Mouse (Mus musculus) lung, embryonic 16.5 days (tissue): Measurements from ENCODE around the gene Ttc25. TPM values are rescaled to one million over a fixed set of nuclear protein-coding genes. Genes with fewer than 3 reads are reported as not detected.
"Not testable (repeated sequence)": the region's sequence is repeated elsewhere in the genome, so short reads cannot be mapped to it uniquely, and the experiment has no call there.

Source experiments
- ATAC-seq: fragments of 200-750 bp; cut with Nextera tagmentation; 2 replicates; pipeline ENCODE4 v1.8.0; 2017; ENCODE audit warnings: low read depth, mild to moderate bottlenecking, moderate library complexity
- H3K27ac ChIP-seq: fragments of 300-500 bp; sonication (generic); 2 replicates; pipeline ENCODE4 v1.5.1; 2014; ENCODE audit warnings: mild to moderate bottlenecking, control low read depth, low read length
- H3K27me3 ChIP-seq: fragments of 300-500 bp; sonication (generic); 2 replicates; pipeline ENCODE4 v1.6.1; 2014; ENCODE audit warnings: low read depth, low read length, mixed read lengths; ENCODE audit not compliant: control insufficient read depth, insufficient read depth
- H3K36me3 ChIP-seq: fragments of 300-500 bp; sonication (generic); 2 replicates; pipeline ENCODE4 v1.6.1; 2014; ENCODE audit warnings: low read length; ENCODE audit not compliant: control insufficient read depth, insufficient read depth
- H3K4me1 ChIP-seq: fragments of 300-500 bp; sonication (generic); replicated peaks from 2 replicates; pipeline ENCODE4 v1.6.1; 2014; ENCODE audit warnings: low read length, mixed read lengths; ENCODE audit not compliant: control insufficient read depth, insufficient read depth
- H3K4me2 ChIP-seq: fragments of 300-500 bp; sonication (generic); 2 replicates; pipeline ENCODE4 v1.6.1; 2014; ENCODE audit warnings: low read depth, low read length, control low read depth
- H3K4me3 ChIP-seq: fragments of 300-500 bp; sonication (generic); 2 replicates; pipeline ENCODE4 v1.5.1; 2014; ENCODE audit warnings: mild to moderate bottlenecking, low read length, control low read depth
- H3K9ac ChIP-seq: fragments of 300-500 bp; sonication (generic); 2 replicates; pipeline ENCODE4 v1.6.1; 2014; ENCODE audit warnings: low read length, control low read depth
- H3K9me3 ChIP-seq: fragments of 300-500 bp; sonication (generic); 2 replicates; pipeline ENCODE4 v1.6.1; 2016; ENCODE audit warnings: low read length; ENCODE audit not compliant: control insufficient read depth
- WGBS: fragments of 180-500 bp; shearing (Covaris S2); extraction: QIAGEN DNeasy Blood & Tissue Kit; methylation state at CpG from one replicate; pipeline ENCODE4 v1.1.7; 2014; 5-methylcytosine and 5-hydroxymethylcytosine counted together
- polyA plus RNA-seq: library from polyadenylated mRNA; unstranded; fragments of >200 nt; fragmentation: Nextera tagmentation; extraction: Ambion mirVana; gene quantifications from 2 replicates; pipeline ENCODE4 v1.2.1, GENCODE M21; 2015

The Ttc25 gene
- polyA plus RNA-seq, 1 experiment from 2014 or later: 4.0 TPM

GRCm38 (mm10) chr11:100611627-100612026, 66.2 kb downstream of the Ttc25 start:
- Histone ChIP-seq H3K9ac (no peak overlapping the region), H3K27ac (no peak overlapping the region), H3K36me3 (no peaks in the 10 kb centered on the region), H3K9me3 (no peaks in the 10 kb centered on the region), H3K4me3 (no peak overlapping the region), H3K4me2 (no peak overlapping the region), H3K4me1 (peaks cover 14% of the 10 kb centered on the region), H3K27me3 (no peaks in the 10 kb centered on the region)
- no peak for ATAC-seq
- 86% methylated on average over 6 of the region's 6 CpGs for WGBS

- Histone ChIP-seq H3K9me3 (no peaks in the 10 kb centered on the region), H3K9ac (no peak overlapping the region), H3K36me3 (no peaks in the 10 kb centered on the region), H3K27me3 (no peaks in the 10 kb centered on the region), H3K27ac (no peak overlapping the region), H3K4me2 (no peak overlapping the region; the same call in 1 of the 2 replicates), H3K4me1 (peaks cover 21% of the 10 kb centered on the region), H3K4me3 (0 out of 2 replicates have a peak overlapping the region, but pooled peaks have one; percentile 3)
- WGBS: 76% methylated on average over 3 of the region's 3 CpGs
- ATAC-seq: no peak; the same call in 1 of the 2 replicates
Observed at GRCm38 (mm10) chr11:100613241-100613640, 67.8 kb downstream of the Ttc25 start.

GRCm38 (mm10) chr11:100616332-100616731, 70.9 kb downstream of the Ttc25 start:
- Histone ChIP-seq H3K4me1 (peaks cover 15% of the 10 kb centered on the region), H3K4me2 (no peak overlapping the region), H3K9ac (no peak overlapping the region), H3K36me3 (no peaks in the 10 kb centered on the region), H3K9me3 (no peaks in the 10 kb centered on the region), H3K27me3 (no peaks in the 10 kb centered on the region), H3K27ac (no peak overlapping the region), H3K4me3 (no peak overlapping the region)
- no peak for ATAC-seq
- WGBS: 89% methylated on average over 5 of the region's 5 CpGs

- H3K4me2 ChIP-seq, H3K27me3 ChIP-seq, H3K9me3 ChIP-seq, H3K9ac ChIP-seq, H3K27ac ChIP-seq, H3K36me3 ChIP-seq, ATAC-seq, H3K4me3 ChIP-seq: not testable (repeated sequence)
- WGBS: 88% methylated on average over 7 of the region's 7 CpGs
- H3K4me1 ChIP-seq: peaks cover 15% of the 10 kb centered on the region
Observed at GRCm38 (mm10) chr11:100616836-100617235, 71.4 kb downstream of the Ttc25 start.

GRCm38 (mm10) chr11:100617480-100617879, 72.1 kb downstream of the Ttc25 start:
- H3K27me3 ChIP-seq: no peaks in the 10 kb centered on the region
- H3K9me3 ChIP-seq: no peaks in the 10 kb centered on the region
- no peak for ATAC-seq
- no peak overlapping the region for H3K27ac ChIP-seq
- H3K36me3 ChIP-seq: no peaks in the 10 kb centered on the region
- no peak overlapping the region for H3K4me3 ChIP-seq
- 0 out of 2 replicates have a peak overlapping the region, but pooled peaks have one; percentile 19 for H3K9ac ChIP-seq
- H3K4me2 ChIP-seq: no peak overlapping the region; the same call in 1 of the 2 replicates
- peaks cover 15% of the 10 kb centered on the region for H3K4me1 ChIP-seq
- 91% methylated on average over 4 of the region's 4 CpGs for WGBS

- Histone ChIP-seq H3K9me3 (no peaks in the 10 kb centered on the region), H3K27ac (peak within 1 kb of the TSS; percentile 94), H3K4me2 (peak within 1 kb of the TSS; percentile 59), H3K4me1 (peaks cover 18% of the 10 kb centered on the region), H3K4me3 (peak within 1 kb of the TSS; percentile 97), H3K36me3 (no peaks in the 10 kb centered on the region), H3K9ac (peak within 1 kb of the TSS; percentile 97), H3K27me3 (no peaks in the 10 kb centered on the region)
- WGBS: under 1% methylated on average over 32 of the region's 36 CpGs
- ATAC-seq: peak; percentile 73
Observed at GRCm38 (mm10) chr11:100618761-100619484, 73.5 kb downstream of the Ttc25 start, which contains the start of gene Nkiras2. Nkiras2 (plus strand) TSS chr11:100619244.

GRCm38 (mm10) chr11:100619485-100619975, 74.1 kb downstream of the Ttc25 start:
- peak; percentile 95 for ATAC-seq
- Histone ChIP-seq H3K4me3 (peak overlapping the region; percentile 97), H3K27ac (peak overlapping the region; percentile 94), H3K9ac (peak overlapping the region; percentile 97), H3K4me2 (peak overlapping the region; percentile 59), H3K27me3 (no peaks in the 10 kb centered on the region), H3K4me1 (peaks cover 22% of the 10 kb centered on the region), H3K9me3 (no peaks in the 10 kb centered on the region), H3K36me3 (no peaks in the 10 kb centered on the region)
- WGBS: 0% methylated on average over 40 of the region's 40 CpGs

GRCm38 (mm10) chr11:100619982-100620381, 74.6 kb downstream of the Ttc25 start, which contains the start of gene Dnajc7:
Dnajc7 (minus strand) TSS chr11:100620168.
- Histone ChIP-seq H3K4me1 (peaks cover 22% of the 10 kb centered on the region), H3K27ac (peak within 1 kb of the TSS; percentile 94), H3K9ac (peak within 1 kb of the TSS; percentile 97), H3K36me3 (0 out of 2 replicates have a peak, but pooled peaks cover 1% of the 10 kb centered on the region), H3K9me3 (no peaks in the 10 kb centered on the region), H3K4me2 (peak within 1 kb of the TSS; percentile 59), H3K27me3 (no peaks in the 10 kb centered on the region), H3K4me3 (peak within 1 kb of the TSS; percentile 97)
- no peak for ATAC-seq
- 4% methylated on average over 11 of the region's 11 CpGs for WGBS
